Mouse (Mus musculus) brain, embryonic 14.5 days (tissue): ENCODE measurements at regions not wholly inside any gene's neighbourhood (a gene's known extent, or its start where the extent isn't known, plus 50 kb on each side); places are given as distances from the start of the nearest gene placed in this dataset.

Experiments
- CTCF ChIP-seq: fragments of 200-500 bp; IDR thresholded peaks from 2 replicates; pipeline ENCODE4 v1.5.1; 2012; ENCODE audit warnings: inconsistent platforms, mild to moderate bottlenecking, moderate library complexity, borderline replicate concordance; ENCODE audit not compliant: insufficient read depth, insufficient read length; ENCODE audit errors: extremely low read depth
- POLR2A ChIP-seq: fragments of 200-500 bp; IDR thresholded peaks from 2 replicates; pipeline ENCODE4 v1.6.1; 2012; ENCODE audit warnings: mild to moderate bottlenecking, inconsistent platforms, borderline replicate concordance; ENCODE audit not compliant: poor library complexity, insufficient read depth, insufficient read length, severe bottlenecking; ENCODE audit errors: extremely low read depth

DNA sequence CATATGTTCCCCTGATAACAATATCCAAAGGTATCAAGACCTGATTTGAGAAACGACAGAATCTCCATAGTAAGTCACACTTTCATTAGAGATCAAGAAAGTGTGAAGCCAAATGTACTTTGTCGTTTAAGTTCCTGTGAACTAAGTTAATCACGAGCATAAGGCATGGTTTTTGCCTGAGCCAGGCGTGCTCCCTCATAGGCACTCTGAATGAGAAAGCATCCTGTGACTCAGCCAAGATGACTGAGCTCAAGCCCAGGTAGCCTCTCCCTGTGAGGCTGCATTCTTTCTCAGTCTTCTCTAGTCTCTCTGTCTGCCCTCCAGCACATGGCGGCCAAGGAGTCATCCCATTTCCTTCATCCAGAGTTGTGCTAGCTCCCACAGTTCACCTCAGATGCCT is 1154.9 kb downstream of the Sorcs3 start:
- TF ChIP-seq CTCF (no peak), POLR2A (no peak)
